Mouse (Mus musculus) erythroblast, embryonic 14.5 days (primary cell): Measurements from ENCODE around the gene Cdk16. TPM values are rescaled to one million over a fixed set of nuclear protein-coding genes. Genes with fewer than 3 reads are reported as not detected.

ENCODE experiments used
- H3K27me3 ChIP-seq: 2 replicates; pipeline ENCODE4 v1.6.1; 2012; ENCODE audit warnings: inconsistent platforms; ENCODE audit not compliant: control insufficient read depth
- H3K36me3 ChIP-seq: 2 replicates; pipeline ENCODE4 v1.6.1; 2012; ENCODE audit warnings: mild to moderate bottlenecking, inconsistent platforms; ENCODE audit not compliant: control insufficient read depth
- H3K4me1 ChIP-seq: 2 replicates; pipeline ENCODE4 v1.6.1; 2012; ENCODE audit warnings: inconsistent platforms; ENCODE audit not compliant: control insufficient read depth
- H3K4me3 ChIP-seq: replicated peaks from 2 replicates; pipeline ENCODE3; 2012; ENCODE audit warnings: moderate library complexity, mild to moderate bottlenecking, inconsistent platforms
- H3K9me3 ChIP-seq: 2 replicates; pipeline ENCODE4 v1.6.1; 2012; ENCODE audit warnings: low read length, inconsistent platforms, mixed read lengths; ENCODE audit not compliant: control insufficient read depth
- GATA1 ChIP-seq: IDR thresholded peaks from 2 replicates; pipeline ENCODE4 v1.6.1; 2012; ENCODE audit warnings: low read length, inconsistent platforms, mixed read lengths
- TAL1 ChIP-seq: IDR thresholded peaks from 3 replicates; pipeline ENCODE4 v1.6.1; 2012; ENCODE audit warnings: low read length, inconsistent platforms, mixed read lengths
- polyA plus RNA-seq: library from polyadenylated mRNA; stranded (reverse); fragments of >175 nt; gene quantifications from 2 replicates; pipeline ENCODE4 v1.2.3, GENCODE M21; 2012

The Cdk16 gene
- polyA plus RNA-seq = 21.2 and 23.7 TPM in 2 replicates

DNA sequence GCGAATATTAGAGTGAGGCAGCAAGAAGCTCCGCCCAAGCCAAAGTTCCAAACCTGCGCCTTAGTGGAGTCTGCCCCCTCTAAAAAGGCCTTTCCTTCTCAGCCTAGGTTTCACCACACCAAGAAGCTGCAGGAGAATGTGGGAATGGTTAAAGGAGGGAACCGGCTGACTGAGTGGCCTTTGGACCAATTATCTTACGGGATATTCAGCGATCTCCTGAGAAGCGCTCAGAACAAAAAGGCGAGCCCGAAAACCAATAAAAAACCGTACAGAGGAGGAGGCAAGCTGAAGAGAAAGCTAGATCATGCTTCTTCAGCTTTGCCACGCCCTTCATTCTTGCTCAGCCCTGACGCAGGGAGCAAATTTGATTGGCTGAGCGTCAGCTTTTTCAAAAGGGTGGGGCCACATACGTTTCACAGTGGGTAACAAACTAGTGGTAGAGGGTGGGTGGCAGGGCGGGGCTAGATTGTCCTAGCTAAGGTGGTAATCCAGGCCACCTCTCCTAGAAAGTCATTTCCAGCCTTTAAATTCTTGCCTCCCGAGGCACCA is at the start of gene Cdk16:
Gene Cdk16, plus strand, starts transcription at position 436 of the 549 bp plus-strand sequence.
- TF ChIP-seq GATA1 (no peak), TAL1 (no peak)
- Histone ChIP-seq H3K9me3 (peaks cover 2% of the 10 kb centered on the region; the same call in 1 of the 2 replicates), H3K4me1 (peaks cover 39% of the 10 kb centered on the region), H3K4me3 (peak within 1 kb of the TSS; percentile 88), H3K27me3 (no peaks in the 10 kb centered on the region), H3K36me3 (peaks cover 44% of the 10 kb centered on the region)

- H3K4me3 ChIP-seq = no peak overlapping the region
- H3K9me3 ChIP-seq = no peaks in the 10 kb centered on the region
- TF ChIP-seq TAL1 (no peak), GATA1 (no peak)
- no peaks in the 10 kb centered on the region for H3K27me3 ChIP-seq
- no peaks in the 10 kb centered on the region for H3K4me1 ChIP-seq
- H3K36me3 ChIP-seq = peaks cover 90% of the 10 kb centered on the region
These were observed 49.6 kb upstream of the Cdk16 start for GRCm38 (mm10) chrX:20638141-20638540.

DNA sequence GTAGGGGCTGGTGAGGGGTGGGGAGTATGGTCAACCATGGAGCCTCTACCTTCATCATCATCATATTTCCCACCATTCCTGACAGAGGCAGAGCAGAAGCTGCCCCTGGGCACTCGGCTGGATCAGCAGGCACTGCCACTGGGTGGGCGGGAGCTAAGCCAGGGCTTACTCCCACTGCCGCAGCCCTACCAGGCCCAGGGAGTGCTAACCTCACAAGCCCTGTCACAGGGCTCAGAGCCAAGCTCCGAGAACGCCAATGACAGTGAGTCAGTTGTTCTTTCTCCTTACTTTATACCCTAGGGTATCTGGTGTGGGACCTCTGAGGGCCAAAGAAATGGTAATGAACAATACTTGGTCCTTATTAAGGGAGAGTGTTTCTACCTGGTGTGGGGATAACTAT is 43.0 kb upstream of the Cdk16 start:
- Histone ChIP-seq H3K9me3 (no peaks in the 10 kb centered on the region), H3K4me1 (no peaks in the 10 kb centered on the region), H3K27me3 (no peaks in the 10 kb centered on the region), H3K4me3 (no peak overlapping the region), H3K36me3 (peaks cover 99% of the 10 kb centered on the region)
- TF ChIP-seq GATA1 (no peak), TAL1 (no peak)

GRCm38 (mm10) chrX:20657593-20657992 is 30.2 kb upstream of the Cdk16 start:
- Histone ChIP-seq H3K4me3 (peak overlapping the region; percentile 67), H3K36me3 (peaks cover 2% of the 10 kb centered on the region), H3K27me3 (no peaks in the 10 kb centered on the region), H3K4me1 (peaks cover 22% of the 10 kb centered on the region), H3K9me3 (no peaks in the 10 kb centered on the region)
- TF ChIP-seq GATA1 (no peak), TAL1 (no peak)

DNA sequence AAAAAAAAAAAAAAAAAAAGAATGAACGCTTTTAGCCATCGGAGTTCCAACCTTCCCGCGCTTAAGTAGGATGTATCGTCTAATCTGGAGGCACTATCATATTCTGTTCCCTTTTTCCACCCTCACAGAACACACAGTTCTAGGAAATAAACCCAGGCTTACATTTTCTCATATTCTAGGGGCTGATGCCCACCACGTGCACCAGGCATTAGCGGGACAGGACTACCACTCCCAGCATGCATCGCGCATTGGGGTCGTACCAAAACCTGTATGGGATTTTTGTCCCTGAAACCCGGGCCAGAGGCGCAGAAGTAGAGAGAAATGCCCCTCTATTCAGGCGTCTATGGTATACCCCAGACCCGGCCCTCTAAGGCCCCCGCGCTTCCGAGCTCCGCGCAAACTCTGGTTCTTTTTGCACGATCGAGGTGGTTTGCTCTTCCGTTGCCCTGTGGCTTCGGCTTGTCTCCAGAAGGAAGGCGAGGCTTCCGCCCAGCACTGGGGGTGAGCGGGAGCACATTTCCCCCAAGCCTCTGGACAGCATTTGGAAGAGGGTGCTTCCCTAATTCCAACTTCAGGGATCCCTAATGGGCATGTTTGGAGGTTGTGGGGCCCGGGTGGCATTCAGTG is 29.6 kb upstream of the Cdk16 start, which contains the start of gene Uba1:
Gene Uba1, plus strand, starts transcription at position 301 of the 627 bp plus-strand sequence.
- peaks cover 22% of the 10 kb centered on the region for H3K4me1 ChIP-seq
- H3K9me3 ChIP-seq = no peaks in the 10 kb centered on the region
- TF ChIP-seq TAL1 (no peak), GATA1 (no peak)
- no peaks in the 10 kb centered on the region for H3K27me3 ChIP-seq
- H3K36me3 ChIP-seq = peaks cover 1% of the 10 kb centered on the region
- H3K4me3 ChIP-seq = peak within 1 kb of the TSS; percentile 67

GRCm38 (mm10) chrX:20658891-20659406 is 28.8 kb upstream of the Cdk16 start:
- Histone ChIP-seq H3K4me3 (peak overlapping the region; percentile 67), H3K27me3 (no peaks in the 10 kb centered on the region), H3K4me1 (peaks cover 26% of the 10 kb centered on the region), H3K36me3 (no peaks in the 10 kb centered on the region), H3K9me3 (no peaks in the 10 kb centered on the region)
- no peak for TF ChIP-seq TAL1
- TF ChIP-seq GATA1 = no peak

DNA sequence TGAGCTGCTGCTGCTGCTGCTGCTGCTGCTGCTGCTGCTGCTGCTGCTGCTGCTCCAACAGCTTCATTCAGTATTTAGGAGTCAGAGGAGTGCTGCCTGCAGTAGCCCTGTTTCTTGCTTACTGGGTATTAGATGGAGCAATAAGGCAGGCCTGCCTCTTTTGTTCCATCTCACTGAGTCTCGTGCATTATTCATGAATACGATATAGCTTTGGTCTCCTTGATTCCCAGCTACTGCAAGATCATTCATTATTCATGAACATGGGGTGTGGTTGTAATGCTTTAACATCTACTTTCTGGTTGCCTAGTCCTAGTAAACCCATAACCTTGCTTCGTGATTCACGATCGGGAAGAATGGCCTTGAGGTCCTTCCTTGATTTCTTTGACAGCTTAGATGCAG is 25.4 kb upstream of the Cdk16 start:
- Histone ChIP-seq H3K4me1 (peaks cover 45% of the 10 kb centered on the region), H3K27me3 (no peaks in the 10 kb centered on the region), H3K4me3 (peak overlapping the region; percentile 85), H3K9me3 (no peaks in the 10 kb centered on the region), H3K36me3 (peaks cover 25% of the 10 kb centered on the region)
- TF ChIP-seq GATA1 = no peak
- TF ChIP-seq TAL1 = no peak

DNA sequence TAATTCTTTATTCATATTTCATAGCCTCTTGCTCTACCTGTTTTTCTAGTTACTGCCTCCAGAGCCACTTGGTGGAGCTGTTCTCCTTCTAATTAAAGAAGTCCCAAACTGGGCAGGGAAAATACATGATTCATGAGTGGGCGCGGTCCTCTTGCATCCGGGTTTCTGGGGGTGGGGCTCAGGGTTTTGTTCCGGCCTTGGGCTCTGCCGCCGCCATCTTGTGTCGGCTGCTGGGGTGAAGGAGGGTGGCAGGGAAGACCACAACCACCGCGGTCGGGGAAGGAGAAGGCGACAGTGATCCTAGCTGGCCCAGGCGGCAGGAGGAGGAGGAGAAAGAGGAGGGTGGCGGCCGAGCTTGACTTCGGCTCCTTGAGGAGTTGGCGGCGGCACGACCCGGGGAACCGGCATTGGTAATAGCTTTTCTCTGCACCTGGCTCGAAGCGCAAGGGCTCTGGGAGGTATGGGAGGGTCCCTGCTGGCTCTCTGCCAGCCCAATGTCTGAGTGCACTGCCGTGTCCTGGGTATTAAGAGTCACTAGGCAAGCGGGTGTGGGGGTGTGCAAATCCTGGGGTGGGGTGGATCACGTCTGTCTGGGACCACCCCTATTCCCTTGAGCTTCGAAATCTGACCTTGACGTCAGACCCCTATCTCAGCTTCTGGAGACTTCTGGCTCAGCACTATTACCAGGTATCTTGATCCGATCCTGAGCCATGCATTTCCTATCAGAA is 24.9 kb upstream of the Cdk16 start:
- Histone ChIP-seq H3K4me3 (peak overlapping the region; percentile 85), H3K4me1 (peaks cover 45% of the 10 kb centered on the region), H3K36me3 (peaks cover 30% of the 10 kb centered on the region), H3K9me3 (no peaks in the 10 kb centered on the region), H3K27me3 (no peaks in the 10 kb centered on the region)
- TF ChIP-seq TAL1 (no peak), GATA1 (no peak)

- peaks cover 36% of the 10 kb centered on the region for H3K36me3 ChIP-seq
- peak overlapping the region; percentile 85 for H3K4me3 ChIP-seq
- no peaks in the 10 kb centered on the region for H3K27me3 ChIP-seq
- H3K4me1 ChIP-seq = peaks cover 40% of the 10 kb centered on the region
- no peak for TF ChIP-seq GATA1
- TF ChIP-seq TAL1 = no peak
- no peaks in the 10 kb centered on the region for H3K9me3 ChIP-seq
These were observed 24.3 kb upstream of the Cdk16 start for GRCm38 (mm10) chrX:20663444-20663790.
